8 mouse cellular contexts compared by ENCODE assay signal in genomic region chr16:59639102-59639691, GRCm38 (mm10). TPM values are rescaled to one million over a fixed set of nuclear protein-coding genes. Genes with fewer than 3 reads are reported as not detected.
A peak's percentile ranks its signal among the peaks of the same experiment; 100 is the strongest.
DNase-seq lines count a peak whose midpoint lies in the region; ATAC-seq and TF ChIP-seq lines count a peak whose summit lies in the region.

Arl6 (minus strand) TSS chr16:59639391.

- peak within 1 kb of the TSS; percentile 69 for H3K4me3 ChIP-seq in bone marrow macrophage, adult 2 months (ENCODE audit: insufficient read depth, low read length)
- H3K4me3 ChIP-seq in embryonic facial prominence, embryonic 15.5 days (replicated peaks) = peak within 1 kb of the TSS; percentile 69
- H3K4me3 ChIP-seq in heart, adult 2 months = peak within 1 kb of the TSS; percentile 80
- H3K4me3 ChIP-seq in kidney, adult 2 months (ENCODE audit: insufficient read depth, low read depth, low read length) = peak within 1 kb of the TSS; percentile 71
- peak within 1 kb of the TSS; percentile 69 for H3K4me3 ChIP-seq in limb, embryonic 11.5 days (ENCODE audit: low read depth, low read length)
- peak within 1 kb of the TSS; percentile 73 for H3K4me3 ChIP-seq in midbrain, embryonic 13.5 days (replicated peaks)
- peak within 1 kb of the TSS; percentile 82 for H3K4me3 ChIP-seq in small intestine, adult 2 months (ENCODE audit: low read depth, low read length)

- no peaks in the 10 kb centered on the region for H3K9me3 ChIP-seq in embryonic facial prominence, embryonic 15.5 days (replicated peaks)
- H3K9me3 ChIP-seq in limb, embryonic 11.5 days (ENCODE audit: control insufficient read depth, low read length) = no peaks in the 10 kb centered on the region
- H3K9me3 ChIP-seq in midbrain, embryonic 13.5 days = no peaks in the 10 kb centered on the region

- no peaks in the 10 kb centered on the region for H3K27me3 ChIP-seq in embryonic facial prominence, embryonic 15.5 days
- no peaks in the 10 kb centered on the region for H3K27me3 ChIP-seq in heart, adult 2 months (ENCODE audit: control insufficient read depth, insufficient read depth, low read length)
- no peaks in the 10 kb centered on the region for H3K27me3 ChIP-seq in kidney, adult 2 months (replicated peaks; ENCODE audit: control insufficient read depth, insufficient read depth, low read length)
- no peaks in the 10 kb centered on the region for H3K27me3 ChIP-seq in limb, embryonic 11.5 days (ENCODE audit: control insufficient read depth, insufficient read depth, low read length)
- H3K27me3 ChIP-seq in midbrain, embryonic 13.5 days = no peaks in the 10 kb centered on the region
- no peaks in the 10 kb centered on the region for H3K27me3 ChIP-seq in small intestine, adult 2 months (ENCODE audit: control insufficient read depth, insufficient read depth, low read length)

- peaks cover 5% of the 10 kb centered on the region; the same call in 1 of the 2 replicates for H3K4me1 ChIP-seq in bone marrow macrophage, adult 2 months (ENCODE audit: control insufficient read depth, insufficient read depth, low read length)
- no peaks in the 10 kb centered on the region for H3K4me1 ChIP-seq in embryonic facial prominence, embryonic 15.5 days
- no peaks in the 10 kb centered on the region for H3K4me1 ChIP-seq in heart, adult 2 months (ENCODE audit: control insufficient read depth, insufficient read depth, low read length)
- H3K4me1 ChIP-seq in kidney, adult 2 months (ENCODE audit: control insufficient read depth, insufficient read depth, low read length) = no peaks in the 10 kb centered on the region
- H3K4me1 ChIP-seq in limb, embryonic 11.5 days (ENCODE audit: control insufficient read depth, insufficient read depth, low read length) = no peaks in the 10 kb centered on the region
- peaks cover 10% of the 10 kb centered on the region for H3K4me1 ChIP-seq in midbrain, embryonic 13.5 days (replicated peaks)
- H3K4me1 ChIP-seq in small intestine, adult 2 months (ENCODE audit: control insufficient read depth, insufficient read depth, insufficient read length, low read length) = no peaks in the 10 kb centered on the region

- TF ChIP-seq POLR2A in bone marrow macrophage, adult 2 months (IDR thresholded peaks at IDR 0.05; ENCODE audit: borderline replicate concordance, low read depth, low read length) = peak; percentile 42; the same call in 1 of the 2 replicates
- TF ChIP-seq POLR2A in heart, adult 2 months (IDR thresholded peaks at IDR 0.05; ENCODE audit: insufficient read depth, low read depth, low read length) = peak; percentile 83
- peak; percentile 45 for TF ChIP-seq POLR2A in kidney, adult 2 months (IDR thresholded peaks at IDR 0.05; ENCODE audit: low read depth, low read length)
- TF ChIP-seq POLR2A in small intestine, adult 2 months (IDR thresholded peaks at IDR 0.05; ENCODE audit: low read depth, low read length) = peak; percentile 34; the same call in 1 of the 2 replicates

- intact Hi-C loops in heart, adult 2 months (cut with DNase I) = loop anchor here (2.0 to 5.0 kb wide), 2 partner anchors 38 to 167 kb away; partner anchors contain the start of genes Crybg3 and Riox2

- TF ChIP-seq CTCF in bone marrow macrophage, adult 2 months (IDR thresholded peaks at IDR 0.05; ENCODE audit: low read depth, low read length) = no peak
- no peak for TF ChIP-seq CTCF in heart, adult 2 months (IDR thresholded peaks at IDR 0.05)
- no peak for TF ChIP-seq CTCF in kidney, adult 2 months (conservative IDR thresholded peaks at IDR 0.05; ENCODE audit: insufficient read depth, insufficient read length, low read depth, low read length)
- TF ChIP-seq CTCF in small intestine, adult 2 months (IDR thresholded peaks at IDR 0.05; ENCODE audit: extremely low read depth, insufficient read length, insufficient replicate concordance, low read depth, low read length) = no peak

- H3K27ac ChIP-seq in bone marrow macrophage, adult 2 months (ENCODE audit: insufficient read depth, low read depth, low read length) = peak within 1 kb of the TSS; percentile 94
- peak within 1 kb of the TSS; percentile 99 for H3K27ac ChIP-seq in embryonic facial prominence, embryonic 15.5 days (replicated peaks)
- H3K27ac ChIP-seq in heart, adult 2 months = peak within 1 kb of the TSS; percentile 87
- H3K27ac ChIP-seq in kidney, adult 2 months (ENCODE audit: insufficient read depth, low read depth, low read length) = peak within 1 kb of the TSS; percentile 89
- peak within 1 kb of the TSS; percentile 95 for H3K27ac ChIP-seq in limb, embryonic 11.5 days (replicated peaks; ENCODE audit: low read depth, low read length)
- peak within 1 kb of the TSS; percentile 99 for H3K27ac ChIP-seq in midbrain, embryonic 13.5 days
- H3K27ac ChIP-seq in small intestine, adult 2 months (ENCODE audit: insufficient read depth, low read depth, low read length) = peak within 1 kb of the TSS; percentile 67

- under 1% methylated on average over 46 of the region's 46 CpGs for WGBS in embryonic facial prominence, embryonic 15.5 days
- under 1% methylated on average over 46 of the region's 46 CpGs for WGBS in heart, adult 2 months
- WGBS in kidney, adult 2 months = under 1% methylated on average over 46 of the region's 46 CpGs
- under 1% methylated on average over 46 of the region's 46 CpGs for WGBS in limb, embryonic 11.5 days
- WGBS in midbrain, embryonic 13.5 days = under 1% methylated on average over 46 of the region's 46 CpGs
- WGBS in small intestine, adult 2 months = 1% methylated on average over 46 of the region's 46 CpGs

- peak; percentile 95 for ATAC-seq in embryonic facial prominence, embryonic 15.5 days (ENCODE audit: insufficient number of reproducible peaks, low FRiP score, low TSS enrichment, low read depth)
- peak; percentile 98 for ATAC-seq in limb, embryonic 11.5 days (ENCODE audit: insufficient number of reproducible peaks, low FRiP score, low TSS enrichment, low read depth)
- peak; percentile 98 for ATAC-seq in midbrain, embryonic 13.5 days

- H3K9ac ChIP-seq in embryonic facial prominence, embryonic 15.5 days = peak within 1 kb of the TSS; percentile 49
- peak within 1 kb of the TSS; percentile 64 for H3K9ac ChIP-seq in heart, adult 2 months (ENCODE audit: low read depth, low read length)
- H3K9ac ChIP-seq in limb, embryonic 11.5 days (ENCODE audit: low read length) = peak within 1 kb of the TSS; percentile 70
- H3K9ac ChIP-seq in midbrain, embryonic 13.5 days (replicated peaks) = peak within 1 kb of the TSS; percentile 80

- 0 out of 2 replicates have a peak, but pooled peaks have one; percentile 6 for TF ChIP-seq EP300 in heart, adult 2 months (IDR thresholded peaks at IDR 0.05; ENCODE audit: insufficient read depth, low read depth, low read length)

- H3K36me3 ChIP-seq in embryonic facial prominence, embryonic 15.5 days = no peaks in the 10 kb centered on the region
- no peaks in the 10 kb centered on the region for H3K36me3 ChIP-seq in heart, adult 2 months (ENCODE audit: control insufficient read depth, insufficient read depth, low read length)
- H3K36me3 ChIP-seq in kidney, adult 2 months (ENCODE audit: control insufficient read depth, insufficient read depth, low read length) = no peaks in the 10 kb centered on the region
- H3K36me3 ChIP-seq in limb, embryonic 11.5 days (ENCODE audit: control insufficient read depth, insufficient read depth, low read length) = no peaks in the 10 kb centered on the region
- H3K36me3 ChIP-seq in midbrain, embryonic 13.5 days = 0 out of 2 replicates have a peak, but pooled peaks cover 3% of the 10 kb centered on the region
- no peaks in the 10 kb centered on the region for H3K36me3 ChIP-seq in small intestine, adult 2 months (ENCODE audit: control insufficient read depth, insufficient read depth, low read length)

- peak within 1 kb of the TSS; percentile 62 for H3K4me2 ChIP-seq in embryonic facial prominence, embryonic 15.5 days (replicated peaks)
- peak within 1 kb of the TSS; percentile 44 for H3K4me2 ChIP-seq in limb, embryonic 11.5 days (ENCODE audit: low read depth, severe bottlenecking)
- H3K4me2 ChIP-seq in midbrain, embryonic 13.5 days (replicated peaks) = peak within 1 kb of the TSS; percentile 68

- H3K79me2 ChIP-seq in heart, adult 2 months (replicated peaks; ENCODE audit: control insufficient read depth, insufficient read depth, low read length) = no peaks in the 10 kb centered on the region

- peak; percentile 95 for DNase-seq in 3T3-L1 (ENCODE audit: low read depth, low spot score)
- peak; percentile 95 for DNase-seq in heart, adult 2 months
- DNase-seq in kidney, adult 2 months = peak; percentile 96
- DNase-seq in limb, embryonic 11.5 days (ENCODE audit: low spot score) = peak; percentile 94

RNA-seq across cellular contexts. Expression of gene Arl6, which starts in this region (rescaled TPM):
- 12.0 and 12.8 TPM in 2 replicates for polyA plus RNA-seq in bone marrow macrophage, adult 2 months (2012; ENCODE audit: insufficient read depth, insufficient read length, missing spikeins)
- 34.0 and 34.8 TPM in 2 replicates for polyA plus RNA-seq in embryonic facial prominence, embryonic 15.5 days (2015; fragmentation: Nextera tagmentation; extraction: Ambion mirVana)
- total RNA-seq in heart, adult 2 months (2021) = 1 to 10 TPM; 3.7 to 4.2 TPM
- polyA plus RNA-seq in heart, adult 2 months (2012; rRNA removed) = 1.9 and 3.4 TPM in 2 replicates
- 6.8 and 8.1 TPM in 2 replicates for polyA plus RNA-seq in kidney, adult 2 months (2012; rRNA removed)
- 44.3 and 45.8 TPM in 2 replicates for polyA plus RNA-seq in limb, embryonic 11.5 days (2014; fragmentation: Nextera tagmentation; extraction: Ambion mirVana)
- polyA plus RNA-seq in midbrain, embryonic 13.5 days (2015; fragmentation: Nextera tagmentation; extraction: Ambion mirVana) = 49.7 and 54.8 TPM in 2 replicates
- polyA plus RNA-seq in small intestine, adult 2 months (2012; rRNA removed) = 0.14 and 0.19 TPM in 2 replicates

Comparison
In these comparisons a context has a peak if more than half of its experiments do, and no peak if none do; other contexts are left out.
1. Peak in every context shown above with its lines: DNase-seq, ATAC-seq, H3K4me3 ChIP-seq and H3K27ac ChIP-seq.